Mouse (Mus musculus) right cerebral cortex, adult 18-20 months (tissue): ENCODE measurements around the gene Vmn1r227.

Experiments used
- DNase-seq: peaks from one replicate; pipeline ENCODE4 v3.0.0; 2022; ENCODE audit warnings: mixed read lengths

Gene Vmn1r227

GRCm38 (mm10) chr17:20729543-20729942 is at the start of gene Vmn1r227:
Vmn1r227 (plus strand) TSS chr17:20729843.
- no peak for DNase-seq

- no peak for DNase-seq
These were observed 47.1 kb upstream of the Vmn1r227 start, which contains the start of gene Vmn1r226 for GRCm38 (mm10) chr17:20682543-20682942. Vmn1r226 (plus strand) TSS chr17:20682843.

- DNase-seq: no peak
These were observed 56.4 kb downstream of the Vmn1r227 start, which contains the start of gene Vmn1r228 for GRCm38 (mm10) chr17:20786057-20786456. Vmn1r228 (minus strand) TSS chr17:20786157.
